Mouse (Mus musculus): ENCODE measurements at regions not wholly inside any gene's neighbourhood (a gene's known extent, or its start where the extent isn't known, plus 50 kb on each side); places are given as distances from the start of the nearest gene placed in this dataset.
A peak's percentile ranks its signal among the peaks of the same experiment; 100 is the strongest.

GRCm38 (mm10) chr15:7006271-7006670 lies 84.1 kb upstream of the Lifr start:
- no peak for DNase-seq

GRCm38 (mm10) chr15:7008725-7009380 lies 81.6 kb upstream of the Lifr start:
- no peak for DNase-seq

GRCm38 (mm10) chr15:7010966-7011695 lies 79.3 kb upstream of the Lifr start:
- no peak for DNase-seq

GRCm38 (mm10) chr15:7011696-7012070 lies 78.7 kb upstream of the Lifr start:
- DNase-seq, result no peak

GRCm38 (mm10) chr15:7012446-7012845 lies 78.0 kb upstream of the Lifr start:
- no peak for DNase-seq

- no peak for DNase-seq
Measured at GRCm38 (mm10) chr15:7013047-7013446, 77.4 kb upstream of the Lifr start.

- DNase-seq, result peak; percentile 28
Measured at GRCm38 (mm10) chr15:7014984-7015383, 75.4 kb upstream of the Lifr start.

GRCm38 (mm10) chr15:7016018-7016417 lies 74.4 kb upstream of the Lifr start:
- DNase-seq, result no peak

- DNase-seq, result no peak
Measured at GRCm38 (mm10) chr15:7017281-7017845, 73.1 kb upstream of the Lifr start.

- DNase-seq, result no peak
Measured at GRCm38 (mm10) chr15:7022660-7023059, 67.8 kb upstream of the Lifr start.

GRCm38 (mm10) chr15:7025194-7025593 lies 65.2 kb upstream of the Lifr start:
- DNase-seq, result no peak

GRCm38 (mm10) chr15:7031297-7032043 lies 58.9 kb upstream of the Lifr start:
- no peak for DNase-seq

- no peak for DNase-seq
Measured at GRCm38 (mm10) chr15:7037475-7037874, 52.9 kb upstream of the Lifr start.

- no peak for DNase-seq
Measured at GRCm38 (mm10) chr15:7039119-7039518, 51.3 kb upstream of the Lifr start.

GRCm38 (mm10) chr15:7039825-7040224 lies 50.6 kb upstream of the Lifr start:
- DNase-seq, result no peak

All from embryo, embryonic 11 days (tissue).